Mouse (Mus musculus): ENCODE results near the gene Rilpl1.
"Not testable (repeated sequence)": the region's sequence is repeated elsewhere in the genome, so short reads cannot be mapped to it uniquely, and the experiment has no call there.

Gene Rilpl1

DNA sequence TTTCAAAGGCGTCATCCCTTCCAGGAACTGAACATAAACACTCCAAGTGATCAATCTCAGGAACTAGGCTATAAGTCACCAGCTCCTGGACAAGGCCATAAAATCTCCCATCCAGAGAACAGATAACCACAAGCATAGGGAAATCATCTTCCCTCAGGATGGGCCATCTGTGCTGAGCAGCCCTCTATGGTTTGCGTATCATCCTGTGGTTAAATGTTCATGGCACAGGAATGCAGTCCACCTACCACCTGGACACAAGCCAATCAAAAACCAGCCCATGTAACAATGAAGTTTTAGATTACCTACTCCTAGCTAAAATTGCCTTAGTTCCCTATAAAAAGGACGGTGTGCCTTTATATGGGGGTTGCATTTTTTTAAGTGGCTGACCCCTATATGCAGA, 42.3 kb downstream of the Rilpl1 start:
- no peak for DNase-seq

DNA sequence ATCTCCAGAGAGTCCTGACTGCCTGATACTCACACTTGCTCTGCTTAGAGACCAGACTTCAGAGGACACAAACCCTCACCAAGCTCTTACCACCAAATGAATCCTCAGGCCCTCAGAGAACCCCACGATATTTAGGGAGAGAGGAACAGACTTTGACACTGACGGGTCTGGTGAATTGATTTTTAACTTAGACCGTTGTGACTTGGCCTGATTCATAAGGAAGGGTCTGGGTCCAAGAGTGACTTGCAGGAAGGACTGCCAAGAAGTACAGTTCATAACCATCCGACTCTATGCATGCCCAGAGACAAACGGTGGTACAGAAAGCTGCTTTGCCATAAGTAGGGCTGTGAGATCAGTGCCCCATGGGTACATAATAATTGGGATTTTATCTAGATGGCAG, 45.5 kb downstream of the Rilpl1 start:
- no peak for DNase-seq

- peak in 1 of 2 experiments; percentile 29 for DNase-seq
These were observed 47.4 kb downstream of the Rilpl1 start for GRCm38 (mm10) chr5:124483655-124484396.

GRCm38 (mm10) chr5:124482966-124483654, 48.1 kb downstream of the Rilpl1 start, which contains the start of gene Snrnp35:
Snrnp35 (plus strand) TSS chr5:124483134.
- peak; percentile 94 for DNase-seq

DNA sequence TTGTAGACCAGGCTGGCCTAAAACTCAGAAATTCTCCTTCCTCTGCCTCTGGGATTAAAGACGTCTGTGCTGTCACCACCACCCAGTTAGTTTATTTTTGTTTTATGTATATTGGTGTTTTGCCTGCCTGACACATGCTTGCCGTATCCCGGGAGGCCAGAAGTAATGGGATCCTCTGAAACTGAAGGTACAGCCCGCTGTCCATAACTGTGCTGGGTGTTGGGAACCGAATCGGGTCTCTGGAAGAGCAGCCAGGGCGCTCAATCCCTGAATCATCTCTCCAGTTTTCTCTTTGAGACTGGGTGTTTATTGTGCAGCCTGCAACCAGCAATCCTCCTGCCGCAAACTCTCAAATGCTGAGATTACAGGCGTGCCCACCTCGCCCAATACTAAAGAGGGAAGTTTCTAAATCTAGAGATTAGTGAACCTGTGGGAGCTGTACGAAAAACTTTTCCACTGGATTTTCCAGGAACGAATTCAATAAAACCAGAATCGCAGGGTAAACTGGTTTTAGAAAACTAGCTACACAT, 48.7 kb downstream of the Rilpl1 start:
- peak in 1 of 2 experiments; percentile 55 for DNase-seq

DNA sequence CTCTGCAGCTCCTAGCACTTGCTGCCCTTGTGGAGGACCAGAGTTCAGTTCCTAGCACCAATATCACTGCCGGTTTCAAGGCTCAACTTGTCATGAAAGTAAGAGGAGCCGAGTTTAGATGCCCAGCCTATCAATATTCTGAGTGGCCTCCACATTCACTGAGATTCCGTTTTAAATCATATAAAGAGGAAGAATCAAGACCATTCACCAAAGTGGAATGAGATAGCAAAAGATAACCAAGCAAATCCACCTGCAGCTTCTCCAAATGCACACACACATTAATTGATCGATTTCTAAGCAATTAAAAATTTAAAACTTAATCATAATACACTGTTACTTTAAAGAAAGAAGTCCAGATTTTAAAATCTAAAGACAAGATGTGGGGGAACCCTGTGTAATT, 49.5 kb downstream of the Rilpl1 start:
- no peak for DNase-seq

- DNase-seq = no peak
These were observed 51.1 kb downstream of the Rilpl1 start for GRCm38 (mm10) chr5:124480119-124480518.

- no peak for DNase-seq
These were observed 52.4 kb downstream of the Rilpl1 start for GRCm38 (mm10) chr5:124478873-124479204.

- no peak for DNase-seq
These were observed 60.5 kb downstream of the Rilpl1 start for GRCm38 (mm10) chr5:124470591-124471171.

GRCm38 (mm10) chr5:124469486-124469885, 61.7 kb downstream of the Rilpl1 start:
- DNase-seq = no peak

DNA sequence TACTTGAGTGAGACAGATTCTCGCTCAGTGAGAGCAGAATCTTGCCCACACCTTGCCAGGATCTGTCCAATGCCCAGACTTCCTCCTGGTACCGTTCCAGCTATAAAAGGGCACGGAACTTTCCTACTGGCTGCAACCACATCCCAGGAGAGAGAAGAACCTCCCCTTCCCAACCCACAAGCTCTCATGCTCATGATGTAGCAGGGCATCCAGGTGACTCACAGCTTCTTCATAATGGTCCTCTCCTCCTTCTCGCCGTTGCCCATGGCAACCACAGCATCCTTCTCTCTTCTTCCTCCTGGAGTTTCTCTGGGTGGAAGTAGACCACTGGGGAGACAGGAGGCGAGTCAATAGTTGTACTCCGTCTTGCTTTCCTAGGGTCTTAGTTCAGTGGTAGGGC, 62.8 kb downstream of the Rilpl1 start:
- no peak for DNase-seq

- no peak for DNase-seq
These were observed 63.4 kb downstream of the Rilpl1 start for GRCm38 (mm10) chr5:124467766-124468165.

- no peak for DNase-seq
These were observed 66.3 kb downstream of the Rilpl1 start for GRCm38 (mm10) chr5:124464905-124465304.

DNA sequence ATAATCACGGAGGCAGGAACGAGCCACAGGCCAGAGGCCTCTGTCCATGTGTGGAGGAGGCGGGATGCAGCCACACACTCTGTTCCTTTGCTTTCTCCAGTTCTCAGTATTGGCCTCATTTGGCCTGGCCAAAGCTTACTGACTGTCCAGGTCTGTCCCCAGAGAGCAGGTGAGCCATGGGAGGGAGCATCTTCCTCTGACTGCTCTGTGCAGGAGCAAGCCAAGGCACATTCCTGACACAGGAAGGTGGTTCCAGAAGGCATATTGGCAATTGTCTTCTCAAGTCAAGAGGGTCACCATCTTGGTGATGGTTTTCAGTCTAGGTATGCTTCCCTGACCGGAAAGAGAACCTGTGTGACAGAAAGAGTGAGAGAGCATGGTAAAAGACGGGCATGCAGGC, 67.7 kb downstream of the Rilpl1 start:
- no peak for DNase-seq

DNA sequence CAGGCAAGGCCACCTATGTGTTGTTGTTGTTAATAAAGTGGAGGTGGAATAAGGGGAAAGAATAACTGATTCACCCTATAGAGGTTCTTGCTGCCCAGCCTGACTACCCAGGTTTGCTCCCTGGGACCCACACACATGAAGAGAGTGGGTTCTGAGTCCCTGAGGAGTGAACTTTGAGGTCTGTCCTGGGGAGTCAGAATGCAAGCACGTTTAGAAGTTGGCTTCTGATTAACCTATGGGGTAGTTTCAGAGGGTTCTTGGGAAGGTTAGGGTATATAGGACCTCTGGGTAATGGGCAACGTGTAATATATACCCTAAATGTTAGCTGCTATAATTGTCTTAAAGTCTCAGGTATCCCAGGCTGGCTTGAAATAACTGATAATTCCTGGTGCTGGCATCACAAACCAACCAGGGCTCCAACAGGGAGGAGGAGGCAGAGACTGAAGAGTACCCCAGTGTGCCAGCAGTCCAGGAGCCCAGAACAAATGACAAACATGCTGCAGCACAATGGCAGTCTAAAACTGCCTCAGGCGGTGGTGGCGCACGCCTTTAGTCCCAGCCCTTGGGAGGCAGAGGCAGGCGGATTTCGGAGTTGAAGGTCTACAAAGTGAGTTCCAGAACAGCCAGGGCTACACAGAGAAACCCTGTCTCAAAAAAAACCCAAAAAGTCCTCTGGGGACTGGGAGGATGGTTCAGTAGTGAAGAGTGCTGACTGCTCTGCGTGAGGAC, 68.7 kb downstream of the Rilpl1 start:
- no peak for DNase-seq

GRCm38 (mm10) chr5:124460922-124461321, 70.3 kb downstream of the Rilpl1 start:
- DNase-seq = not testable (repeated sequence)

- DNase-seq = no peak
These were observed 74.4 kb downstream of the Rilpl1 start for GRCm38 (mm10) chr5:124456762-124457161.

DNA sequence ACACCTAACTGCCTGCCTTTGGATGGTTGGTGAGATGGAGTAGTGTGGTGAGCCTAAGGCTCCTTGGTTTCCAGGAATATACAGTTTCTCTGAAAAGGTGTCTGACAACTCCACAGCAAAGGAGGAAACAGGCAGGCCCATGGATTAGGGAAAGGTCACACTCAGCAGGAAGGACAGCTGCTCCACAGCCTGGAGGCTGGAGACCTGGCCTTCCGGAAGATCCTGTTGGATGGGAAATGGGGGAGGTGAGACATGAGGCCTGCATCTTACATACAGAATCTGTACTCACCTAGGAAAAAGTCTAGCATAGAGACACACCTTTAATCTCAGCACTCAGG, 77.1 kb downstream of the Rilpl1 start:
- DNase-seq = peak in 1 of 2 experiments; percentile 26

DNA sequence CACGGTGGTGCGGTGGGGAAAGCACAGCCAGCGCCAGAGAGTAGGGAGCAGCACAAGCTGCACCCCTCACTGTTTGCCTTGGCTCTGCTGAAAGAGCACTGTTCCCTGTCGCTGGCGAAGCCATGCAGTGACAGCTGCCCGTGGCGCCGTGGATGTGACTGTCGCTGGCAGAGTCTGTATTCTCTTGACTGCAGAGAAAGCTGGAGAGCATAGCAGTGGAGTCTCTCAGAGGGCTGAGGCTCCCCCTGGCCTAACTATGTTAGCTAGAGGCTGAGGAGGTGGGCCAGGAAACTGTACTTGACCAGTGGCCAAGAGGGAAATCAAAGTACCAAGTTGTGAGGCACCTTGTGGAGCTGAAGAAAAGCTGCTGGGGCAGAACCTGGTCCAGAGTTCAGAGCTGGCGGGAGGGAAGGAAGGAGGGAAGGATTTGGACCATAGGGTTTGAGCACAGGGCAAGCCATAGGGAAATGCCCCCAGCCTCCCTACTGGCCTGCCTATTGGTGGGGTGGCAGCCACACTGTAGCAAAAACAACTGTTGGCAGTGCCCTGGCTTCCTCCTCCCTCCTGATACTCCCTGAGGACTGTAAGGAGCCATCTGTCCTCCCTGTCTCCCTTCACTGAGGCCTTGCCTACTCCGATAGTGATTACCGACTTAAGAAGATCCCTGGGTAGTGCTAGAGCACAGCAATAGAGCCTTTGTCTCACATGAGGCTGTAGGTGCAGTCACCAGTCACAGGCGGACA, 77.7 kb downstream of the Rilpl1 start:
- peak; percentile 66 to 67 for DNase-seq

- DNase-seq = peak; percentile 39 to 47
These were observed 78.5 kb downstream of the Rilpl1 start for GRCm38 (mm10) chr5:124452494-124453228.

DNA sequence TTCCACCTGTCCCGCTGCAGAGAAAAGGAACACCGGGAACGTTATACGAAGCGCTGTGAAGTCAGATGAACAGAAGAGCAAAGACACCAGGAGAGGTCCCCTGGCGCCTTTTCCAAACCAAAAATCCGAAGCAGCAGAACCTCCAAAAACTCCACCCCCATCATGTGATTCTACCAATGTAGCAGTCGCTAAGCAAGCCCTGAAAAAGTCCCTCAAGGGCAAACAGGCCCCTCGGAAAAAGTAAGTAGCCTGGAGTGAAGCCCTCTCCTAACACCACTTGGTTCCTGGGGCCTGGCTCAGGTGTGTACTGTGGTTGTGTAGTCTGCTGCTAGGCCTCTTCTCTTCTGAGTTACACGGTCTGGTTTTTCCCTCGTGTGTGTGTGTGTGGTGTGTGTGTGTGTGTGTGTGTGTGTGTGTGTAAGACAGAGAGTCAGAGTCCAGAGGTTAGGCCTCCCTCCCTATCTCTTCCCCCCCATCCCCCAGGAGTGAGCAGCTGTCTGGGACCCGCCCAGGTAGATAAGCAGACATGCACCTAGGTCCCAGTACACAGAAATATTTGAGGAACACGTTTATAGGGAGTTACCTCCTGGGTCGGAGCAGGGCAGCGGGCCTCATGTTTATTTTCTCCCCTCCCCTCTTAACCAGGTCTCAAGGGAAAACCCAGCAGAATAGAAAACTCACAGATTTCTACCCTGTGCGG, 80.4 kb downstream of the Rilpl1 start:
- DNase-seq = no peak

All from cerebellum, postnatal 14 days (tissue).